Mouse (Mus musculus) intestine, postnatal 0 days (tissue): ENCODE measurements around the gene Slc43a3. TPM values are rescaled to one million over a fixed set of nuclear protein-coding genes. Genes with fewer than 3 reads are reported as not detected.
A peak's percentile ranks its signal among the peaks of the same experiment; 100 is the strongest.

Source experiments
- ATAC-seq: fragments of 200-750 bp; cut with Nextera tagmentation; 2 replicates; pipeline ENCODE4 v1.8.0; 2017; ENCODE audit warnings: mild to moderate bottlenecking, moderate TSS enrichment, moderate library complexity
- H3K27ac ChIP-seq: fragments of 300-500 bp; sonication (generic); 2 replicates; pipeline ENCODE4 v1.5.1; 2014; ENCODE audit warnings: mild to moderate bottlenecking, low read depth, low read length, moderate library complexity
- H3K27me3 ChIP-seq: fragments of 300-500 bp; sonication (generic); replicated peaks from 2 replicates; pipeline ENCODE4 v1.6.1; 2014; ENCODE audit warnings: low read length, mixed read lengths; ENCODE audit not compliant: control insufficient read depth, insufficient read depth
- H3K36me3 ChIP-seq: fragments of 300-500 bp; sonication (generic); 2 replicates; pipeline ENCODE4 v1.6.1; 2014; ENCODE audit warnings: mild to moderate bottlenecking, moderate library complexity; ENCODE audit not compliant: control insufficient read depth, insufficient read depth
- H3K4me1 ChIP-seq: fragments of 300-500 bp; sonication (generic); replicated peaks from 2 replicates; pipeline ENCODE4 v1.6.1; 2014; ENCODE audit warnings: antibody characterized with exemption, low read length, mixed read lengths; ENCODE audit not compliant: control insufficient read depth, insufficient read depth
- H3K4me2 ChIP-seq: fragments of 300-500 bp; sonication (generic); replicated peaks from 2 replicates; pipeline ENCODE4 v1.6.1; 2014; ENCODE audit warnings: low read depth, mild to moderate bottlenecking, moderate library complexity
- H3K4me3 ChIP-seq: fragments of 300-500 bp; sonication (generic); 2 replicates; pipeline ENCODE4 v1.5.1; 2014; ENCODE audit warnings: low read depth, low read length
- H3K9ac ChIP-seq: fragments of 300-500 bp; sonication (generic); 2 replicates; pipeline ENCODE4 v1.6.1; 2014; ENCODE audit warnings: mild to moderate bottlenecking, low read depth, low read length
- H3K9me3 ChIP-seq: fragments of 300-500 bp; sonication (generic); 2 replicates; pipeline ENCODE4 v1.6.1; 2016; ENCODE audit warnings: mixed run types; ENCODE audit not compliant: control insufficient read depth
- CTCF ChIP-seq: sonication (generic); IDR thresholded peaks from 2 replicates; pipeline ENCODE4 v1.5.1; 2016; ENCODE audit warnings: low read depth, mild to moderate bottlenecking, control low read depth, antibody characterized with exemption, moderate library complexity
- WGBS: fragments of 180-500 bp; shearing (Covaris S2); extraction: QIAGEN DNeasy Blood & Tissue Kit; methylation state at CpG from one replicate; pipeline ENCODE4 v1.1.7; 2014; 5-methylcytosine and 5-hydroxymethylcytosine counted together
- polyA plus RNA-seq: library from polyadenylated mRNA; unstranded; fragments of >200 nt; fragmentation: Nextera tagmentation; extraction: Ambion mirVana; gene quantifications from 2 replicates; pipeline ENCODE4 v1.2.1, GENCODE M21; 2015

Slc43a3 gene
- polyA plus RNA-seq, 1 experiment from 2014 or later: 42.5 TPM

GRCm38 (mm10) chr2:84915330-84915729, 21.0 kb upstream of the Slc43a3 start:
- Histone ChIP-seq H3K27ac (no peak overlapping the region), H3K27me3 (no peaks in the 10 kb centered on the region), H3K36me3 (no peaks in the 10 kb centered on the region), H3K4me3 (no peak overlapping the region), H3K4me2 (no peak overlapping the region), H3K9ac (no peak overlapping the region), H3K9me3 (no peaks in the 10 kb centered on the region), H3K4me1 (no peaks in the 10 kb centered on the region)
- no peak for ATAC-seq
- 77% methylated on average over 3 of the region's 3 CpGs for whole genome bisulfite sequencing
- no peak for TF ChIP-seq CTCF

DNA sequence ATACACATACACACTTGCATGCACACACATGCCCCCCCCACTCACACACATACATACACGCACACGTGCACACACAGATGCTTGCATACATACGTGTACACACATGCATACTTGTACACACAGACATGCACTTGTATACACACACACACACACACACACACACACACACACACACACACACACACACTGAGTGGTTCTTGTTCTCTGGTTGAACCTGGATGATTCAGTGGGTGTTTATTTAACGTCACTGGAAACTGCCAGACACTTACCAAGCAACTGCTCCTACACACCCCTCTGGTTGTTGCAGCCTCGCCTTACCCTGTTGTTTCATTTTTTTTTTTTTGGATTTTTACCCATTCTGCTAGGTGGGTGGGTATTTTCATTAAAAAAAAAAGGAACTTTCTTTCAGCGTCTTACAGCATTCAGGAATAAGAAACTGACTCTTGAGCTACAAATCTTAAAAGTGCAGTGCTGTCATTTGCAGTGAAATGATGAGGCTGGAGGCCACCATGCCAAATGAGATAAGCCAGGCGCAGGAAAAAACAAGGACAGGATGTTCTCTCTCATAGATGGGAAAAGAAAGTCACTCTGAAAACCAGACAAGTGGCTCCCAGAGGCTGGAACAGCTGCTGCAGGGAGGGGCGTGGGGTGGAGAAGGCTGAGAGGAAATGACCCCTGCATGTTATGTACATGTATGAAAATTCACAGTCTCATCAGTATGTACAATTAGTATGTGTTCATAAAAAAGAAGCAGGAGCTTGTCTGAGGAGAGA, 19.6 kb upstream of the Slc43a3 start:
- no peak overlapping the region for H3K4me2 ChIP-seq
- H3K27ac ChIP-seq: 0 out of 2 replicates have a peak overlapping the region, but pooled peaks have one; percentile 7
- ATAC-seq: peak; percentile 45

DNA sequence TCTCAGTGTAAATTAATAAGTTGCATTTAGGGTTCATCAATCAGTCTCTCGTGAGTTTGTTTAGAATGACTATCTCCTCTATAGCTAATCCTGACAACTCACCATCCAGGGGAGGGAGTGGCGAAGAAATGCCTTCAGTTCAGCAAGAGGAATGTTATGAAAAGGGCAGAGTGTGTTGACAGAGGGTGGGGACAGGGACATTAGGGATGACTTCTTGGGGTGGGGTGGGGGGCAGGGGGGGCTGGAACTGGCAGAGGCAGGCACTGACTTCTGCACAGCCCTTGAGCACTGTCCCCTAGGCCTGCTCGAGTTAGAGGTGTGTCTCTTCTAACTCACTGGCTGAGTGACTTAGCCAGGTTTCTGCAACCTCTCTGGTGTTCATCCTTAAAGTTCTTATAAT, 18.2 kb upstream of the Slc43a3 start:
- no peak overlapping the region for H3K4me2 ChIP-seq
- no peak for ATAC-seq
- no peak overlapping the region for H3K9ac ChIP-seq
- no peak overlapping the region for H3K27ac ChIP-seq
- H3K36me3 ChIP-seq: no peaks in the 10 kb centered on the region
- H3K4me3 ChIP-seq: no peak overlapping the region
- 18% methylated on average over 3 of the region's 3 CpGs for WGBS
- H3K9me3 ChIP-seq: no peaks in the 10 kb centered on the region; the same call in 1 of the 2 replicates
- no peaks in the 10 kb centered on the region for H3K27me3 ChIP-seq
- no peak for TF ChIP-seq CTCF
- no peaks in the 10 kb centered on the region for H3K4me1 ChIP-seq

More for the DNA sequence above, 19.6 kb upstream of the Slc43a3 start:
- no peaks in the 10 kb centered on the region for H3K36me3 ChIP-seq
- no peaks in the 10 kb centered on the region for H3K27me3 ChIP-seq
- no peak overlapping the region for H3K4me3 ChIP-seq
- H3K4me1 ChIP-seq: no peaks in the 10 kb centered on the region
- no peaks in the 10 kb centered on the region for H3K9me3 ChIP-seq
- H3K9ac ChIP-seq: no peak overlapping the region
- WGBS: 41% methylated on average over 8 of the region's 8 CpGs
- no peak for TF ChIP-seq CTCF

DNA sequence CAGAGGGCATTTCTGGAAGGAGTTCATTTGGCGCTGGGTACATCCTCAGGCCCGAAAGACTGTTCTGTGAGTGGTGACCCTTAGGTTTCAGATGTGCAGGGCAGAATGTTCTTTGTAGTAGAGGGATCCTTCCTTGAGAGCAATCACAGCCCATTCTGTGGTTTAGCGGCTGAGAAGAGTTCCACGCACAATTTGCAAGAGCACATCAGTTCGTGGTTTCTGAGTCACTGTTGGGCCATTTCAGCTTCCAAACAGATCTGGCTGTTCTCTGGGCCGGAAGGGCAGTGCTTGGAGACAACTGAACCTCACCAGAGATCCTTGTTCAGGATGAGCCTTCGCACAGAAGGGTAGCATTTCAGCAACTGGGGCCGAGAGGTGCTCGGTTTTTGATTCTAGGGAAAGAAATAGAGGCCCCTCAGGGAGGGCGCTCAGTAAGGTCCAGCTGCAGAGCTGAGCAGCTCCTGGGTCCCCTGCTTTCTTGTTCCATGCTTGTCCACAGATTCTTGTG, 16.7 kb upstream of the Slc43a3 start:
- Histone ChIP-seq H3K9ac (no peak overlapping the region), H3K4me2 (no peak overlapping the region), H3K4me1 (no peaks in the 10 kb centered on the region), H3K27ac (no peak overlapping the region), H3K27me3 (no peaks in the 10 kb centered on the region), H3K4me3 (no peak overlapping the region), H3K9me3 (no peaks in the 10 kb centered on the region; the same call in none of the 2 replicates), H3K36me3 (no peaks in the 10 kb centered on the region)
- ATAC-seq: no peak
- 93% methylated on average over 10 of the region's 10 CpGs for WGBS
- no peak for TF ChIP-seq CTCF

GRCm38 (mm10) chr2:84930186-84930585, 6.2 kb upstream of the Slc43a3 start:
- no peak overlapping the region for H3K4me2 ChIP-seq
- no peak for TF ChIP-seq CTCF
- no peaks in the 10 kb centered on the region for H3K36me3 ChIP-seq
- no peak overlapping the region for H3K9ac ChIP-seq
- H3K27me3 ChIP-seq: no peaks in the 10 kb centered on the region
- WGBS: 86% methylated on average over 7 of the region's 7 CpGs
- no peak overlapping the region for H3K4me3 ChIP-seq
- no peak for ATAC-seq
- H3K9me3 ChIP-seq: no peaks in the 10 kb centered on the region
- no peak overlapping the region for H3K27ac ChIP-seq
- no peaks in the 10 kb centered on the region for H3K4me1 ChIP-seq

DNA sequence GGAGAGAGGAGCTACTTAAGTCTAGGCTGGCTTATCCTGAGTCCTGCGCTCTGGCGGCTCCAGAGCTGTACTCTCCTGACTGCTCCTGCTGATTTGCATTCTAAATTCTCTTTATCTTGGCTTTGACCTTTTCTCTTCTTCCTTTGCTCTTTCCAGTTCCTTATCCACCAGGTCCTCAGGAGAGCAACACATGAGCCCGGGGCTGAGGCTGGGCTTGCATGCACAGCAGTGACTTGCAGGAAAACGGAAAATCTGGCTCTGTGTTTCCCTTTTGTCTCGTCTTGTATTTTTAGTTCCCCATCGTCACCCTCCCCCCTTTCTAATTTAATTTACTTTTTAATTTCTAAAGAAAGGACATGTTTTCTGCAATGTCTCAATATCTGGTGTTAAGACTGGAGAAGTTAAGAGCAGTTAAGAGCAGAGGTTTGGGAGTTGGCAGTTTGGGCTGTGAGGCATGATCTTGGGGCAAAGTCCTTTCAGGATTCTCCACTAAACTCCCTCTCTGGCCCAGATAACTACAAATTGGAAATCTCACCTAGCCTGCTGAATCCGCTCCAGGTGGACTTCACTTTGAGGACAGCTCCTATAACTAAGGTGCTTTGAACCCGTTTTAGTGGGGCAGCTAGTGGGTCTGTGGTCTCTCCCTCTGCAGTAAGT, 2.3 kb upstream of the Slc43a3 start:
- no peak for ATAC-seq
- no peaks in the 10 kb centered on the region for H3K9me3 ChIP-seq
- 0 out of 2 replicates have a peak, but pooled peaks cover 5% of the 10 kb centered on the region for H3K4me1 ChIP-seq
- no peak overlapping the region for H3K4me3 ChIP-seq
- TF ChIP-seq CTCF: no peak
- H3K27ac ChIP-seq: no peak overlapping the region
- H3K36me3 ChIP-seq: no peaks in the 10 kb centered on the region
- no peaks in the 10 kb centered on the region for H3K27me3 ChIP-seq
- 61% methylated on average over 8 of the region's 8 CpGs for WGBS
- H3K4me2 ChIP-seq: no peak overlapping the region
- H3K9ac ChIP-seq: no peak overlapping the region
